In the genomic region with DNA sequence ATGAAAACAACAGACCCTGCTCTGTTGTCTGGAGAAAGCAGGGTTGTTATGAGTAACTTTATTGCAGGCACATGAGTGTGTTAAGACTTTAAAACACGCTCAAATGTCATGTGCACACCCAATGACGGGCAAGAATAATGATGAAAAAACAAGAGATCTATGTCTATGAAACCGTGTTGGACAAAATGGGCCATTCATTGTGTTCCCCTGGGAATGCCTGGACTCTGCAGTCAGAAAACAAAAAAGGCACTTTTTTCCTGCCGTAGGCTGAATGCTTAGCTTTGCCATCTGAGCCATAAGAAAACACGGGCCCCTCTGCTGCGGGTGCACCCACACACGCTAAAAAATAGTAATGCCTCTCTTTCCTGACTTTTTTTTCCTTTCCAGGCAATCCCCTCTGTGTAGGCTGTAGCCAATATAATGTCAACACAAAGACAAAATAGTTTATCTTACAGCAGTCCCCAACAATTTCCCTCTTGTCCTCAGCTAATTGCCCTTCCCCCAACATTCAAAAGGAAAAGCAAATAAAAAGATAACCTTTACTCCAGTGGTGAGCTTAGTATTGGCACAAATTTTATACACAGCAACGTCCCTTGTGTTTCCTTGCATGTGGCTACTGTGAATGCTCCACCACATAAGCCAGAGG, we compare ENCODE assay signal across 10 mouse cellular contexts.
DNase-seq lines count a peak whose midpoint lies in the region; ATAC-seq lines count a peak whose summit lies in the region.
"Had no signal": no experiment of that assay in that cellular context is flagged by ENCODE, and none has a peak within 500 bp of the region (broad histone marks: within the 10 kb centered on the region; RNA-seq: fewer than 3 reads in every experiment).

No protein-coding gene starts in this region.

- peak overlapping the region; percentile 65 for H3K27ac ChIP-seq in heart, embryonic 13.5 days (replicated peaks)
- peak overlapping the region; percentile 36 for H3K27ac ChIP-seq in hindbrain, embryonic 15.5 days (replicated peaks)
- peak overlapping the region; percentile 40 for H3K27ac ChIP-seq in neural tube, embryonic 11.5 days (ENCODE audit: low read depth, low read length)

- H3K36me3 ChIP-seq in heart, embryonic 13.5 days, result no peaks in the 10 kb centered on the region
- H3K36me3 ChIP-seq in hindbrain, embryonic 15.5 days, result no peaks in the 10 kb centered on the region
- no peaks in the 10 kb centered on the region for H3K36me3 ChIP-seq in neural tube, embryonic 11.5 days (ENCODE audit: control insufficient read depth, insufficient read depth, low read length)

- no peak overlapping the region for H3K4me3 ChIP-seq in heart, embryonic 13.5 days
- no peak overlapping the region for H3K4me3 ChIP-seq in hindbrain, embryonic 15.5 days
- no peak overlapping the region for H3K4me3 ChIP-seq in neural tube, embryonic 11.5 days (ENCODE audit: low read depth, low read length)

- no peaks in the 10 kb centered on the region for H3K9me3 ChIP-seq in heart, embryonic 13.5 days
- no peaks in the 10 kb centered on the region for H3K9me3 ChIP-seq in hindbrain, embryonic 15.5 days
- no peaks in the 10 kb centered on the region for H3K9me3 ChIP-seq in neural tube, embryonic 11.5 days (ENCODE audit: control insufficient read depth, low read length)

- 41% methylated on average over 8 of the region's 8 CpGs for WGBS in heart, embryonic 13.5 days
- 17% methylated on average over 8 of the region's 8 CpGs for WGBS in hindbrain, embryonic 15.5 days
- 17% methylated on average over 8 of the region's 8 CpGs for WGBS in neural tube, embryonic 11.5 days

- no peak for ATAC-seq in heart, embryonic 13.5 days (ENCODE audit: extremely low read depth, insufficient number of reproducible peaks, low FRiP score, low TSS enrichment)
- ATAC-seq in hindbrain, embryonic 15.5 days (ENCODE audit: low FRiP score, low read depth), result no peak
- ATAC-seq in neural tube, embryonic 11.5 days (ENCODE audit: insufficient read depth, low FRiP score, low TSS enrichment), result peak; percentile 16; the same call in 1 of the 2 replicates

- DNase-seq in heart, postnatal 4 days, result no peak
- peak; percentile 38 for DNase-seq in embryo, embryonic 9.5 days (ENCODE audit: extremely low spot score)
- peak; percentile 56 for DNase-seq in neural tube, embryonic 11.5 days (ENCODE audit: low spot score)
- DNase-seq in ovary, postnatal 14 days (ENCODE audit: low spot score), result no peak
- no peak for DNase-seq in layer of hippocampus, postnatal 25 days (ENCODE audit: extremely low spot score in 1 of 2, low spot score in 1 of 2)
- no peak for DNase-seq in layer of hippocampus, adult 9-10 months (ENCODE audit: low spot score)
- DNase-seq: cerebellum, postnatal 10 days; spleen, adult 18-20 months had no signal

- H3K4me2 ChIP-seq in heart, embryonic 13.5 days, result peak overlapping the region; percentile 22
- no peak overlapping the region for H3K4me2 ChIP-seq in hindbrain, embryonic 15.5 days
- H3K4me2 ChIP-seq in neural tube, embryonic 11.5 days (ENCODE audit: low read depth), result no peak overlapping the region

- H3K4me1 ChIP-seq in heart, embryonic 13.5 days, result peaks cover 61% of the 10 kb centered on the region
- peaks cover 20% of the 10 kb centered on the region for H3K4me1 ChIP-seq in hindbrain, embryonic 15.5 days (replicated peaks)
- peaks cover 28% of the 10 kb centered on the region for H3K4me1 ChIP-seq in neural tube, embryonic 11.5 days (ENCODE audit: control insufficient read depth, insufficient read depth, low read length)

- no peaks in the 10 kb centered on the region for H3K27me3 ChIP-seq in heart, embryonic 13.5 days (replicated peaks)
- H3K27me3 ChIP-seq in hindbrain, embryonic 15.5 days, result no peaks in the 10 kb centered on the region
- H3K27me3 ChIP-seq in neural tube, embryonic 11.5 days (ENCODE audit: control insufficient read depth, insufficient read depth, low read length), result no peaks in the 10 kb centered on the region

- H3K9ac ChIP-seq in heart, embryonic 13.5 days, result no peak overlapping the region
- H3K9ac ChIP-seq in hindbrain, embryonic 15.5 days, result no peak overlapping the region
- H3K9ac ChIP-seq in neural tube, embryonic 11.5 days (ENCODE audit: low read length), result no peak overlapping the region

Comparison
In these comparisons a context has a peak if more than half of its experiments do, and no peak if none do; other contexts are left out.
1. DNase-seq: peak in embryo, embryonic 9.5 days (single experiment) and neural tube, embryonic 11.5 days (single experiment); none in heart, postnatal 4 days (single experiment), ovary, postnatal 14 days (single experiment), layer of hippocampus, postnatal 25 days (0 of 2) and layer of hippocampus, adult 9-10 months (single experiment).
2. Peak in every context shown above with its lines, with median percentiles within 50 percentile points of each other: H3K27ac ChIP-seq.